Mouse (Mus musculus): Measurements from ENCODE around the gene Pex6.
A peak's percentile ranks its signal among the peaks of the same experiment; 100 is the strongest.

The Pex6 gene

GRCm38 (mm10) chr17:46699912-46700311 is 11.4 kb upstream of the Pex6 start:
- no peak for DNase-seq (ENCODE audit: low spot score in 2 of 2)

- DNase-seq (ENCODE audit: low spot score in 2 of 2): no peak
These were observed 9.8 kb upstream of the Pex6 start for GRCm38 (mm10) chr17:46701489-46701888.

- no peak for DNase-seq (ENCODE audit: low spot score in 2 of 2)
These were observed 9.2 kb upstream of the Pex6 start for GRCm38 (mm10) chr17:46702100-46702499.

GRCm38 (mm10) chr17:46702506-46702905 is 8.8 kb upstream of the Pex6 start:
- DNase-seq (ENCODE audit: low spot score in 2 of 2): no peak

GRCm38 (mm10) chr17:46703971-46704886 is 7.0 kb upstream of the Pex6 start:
- DNase-seq (ENCODE audit: low spot score in 2 of 2): peak in 1 of 2 experiments; percentile 42

- DNase-seq (ENCODE audit: low spot score in 2 of 2): peak; percentile 86 to 95
These were observed 6.1 kb upstream of the Pex6 start, which contains the start of gene Ppp2r5d for GRCm38 (mm10) chr17:46704887-46705835. Ppp2r5d (minus strand) TSS chr17:46705111.

GRCm38 (mm10) chr17:46706375-46707089 is 4.7 kb upstream of the Pex6 start:
- DNase-seq (ENCODE audit: low spot score in 2 of 2): no peak

GRCm38 (mm10) chr17:46711612-46712271 is 479 bp downstream of the Pex6 start:
- peak; percentile 61 to 75 for DNase-seq (ENCODE audit: low spot score in 2 of 2)

- DNase-seq (ENCODE audit: low spot score in 2 of 2): no peak
These were observed 1.2 kb downstream of the Pex6 start for GRCm38 (mm10) chr17:46712442-46712841.

- DNase-seq (ENCODE audit: low spot score in 2 of 2): no peak
These were observed 2.6 kb downstream of the Pex6 start for GRCm38 (mm10) chr17:46713849-46714248.

GRCm38 (mm10) chr17:46714756-46715481 is 3.7 kb downstream of the Pex6 start:
- no peak for DNase-seq (ENCODE audit: low spot score in 2 of 2)

GRCm38 (mm10) chr17:46721077-46721476 is 9.8 kb downstream of the Pex6 start:
- DNase-seq (ENCODE audit: low spot score in 2 of 2): no peak

- DNase-seq (ENCODE audit: low spot score in 2 of 2): no peak
These were observed 13.3 kb downstream of the Pex6 start for GRCm38 (mm10) chr17:46724477-46725084.

- peak in 1 of 2 experiments; percentile 47 for DNase-seq (ENCODE audit: low spot score in 2 of 2)
These were observed 14.0 kb downstream of the Pex6 start for GRCm38 (mm10) chr17:46725273-46725672.

- no peak for DNase-seq (ENCODE audit: low spot score in 2 of 2)
These were observed 14.7 kb downstream of the Pex6 start for GRCm38 (mm10) chr17:46725731-46726645.

- DNase-seq (ENCODE audit: low spot score in 2 of 2): no peak
These were observed 16.0 kb downstream of the Pex6 start for GRCm38 (mm10) chr17:46727271-46727670.

- DNase-seq (ENCODE audit: low spot score in 2 of 2): peak in 1 of 2 experiments; percentile 47
These were observed 16.8 kb downstream of the Pex6 start for GRCm38 (mm10) chr17:46728021-46728420.

- DNase-seq (ENCODE audit: low spot score in 2 of 2): no peak
These were observed 17.2 kb downstream of the Pex6 start for GRCm38 (mm10) chr17:46728496-46728895.

- no peak for DNase-seq (ENCODE audit: low spot score in 2 of 2)
These were observed 17.6 kb downstream of the Pex6 start, which contains the start of gene Gnmt for GRCm38 (mm10) chr17:46728904-46729318. Gnmt (minus strand) TSS chr17:46729168.

All from spleen, postnatal 10 days (tissue).